Mouse (Mus musculus): ENCODE results near the gene Ccdc88b. TPM values are rescaled to one million over a fixed set of nuclear protein-coding genes. Genes with fewer than 3 reads are reported as not detected.

The Ccdc88b gene
- polyA plus RNA-seq, 1 experiment from 2014 or later: 0.43 TPM

- no peak overlapping the region for H3K9ac ChIP-seq
- no peak overlapping the region for H3K27ac ChIP-seq
- H3K4me3 ChIP-seq (replicated peaks): no peak overlapping the region
- H3K9me3 ChIP-seq: peaks cover 9% of the 10 kb centered on the region
- H3K4me1 ChIP-seq: no peaks in the 10 kb centered on the region
- H3K36me3 ChIP-seq (replicated peaks): no peaks in the 10 kb centered on the region
- 92% methylated on average over 6 of the region's 6 CpGs for WGBS
- no peaks in the 10 kb centered on the region for H3K27me3 ChIP-seq
- no peak overlapping the region for H3K4me2 ChIP-seq
- ATAC-seq (ENCODE audit: low FRiP score): no peak
Measured at GRCm38 (mm10) chr19:6875834-6876233, 17.8 kb upstream of the Ccdc88b start.

GRCm38 (mm10) chr19:6874257-6874656, 16.2 kb upstream of the Ccdc88b start:
- Histone ChIP-seq H3K9me3 (no peaks in the 10 kb centered on the region), H3K4me2 (no peak overlapping the region), H3K27ac (no peak overlapping the region), H3K4me3 (replicated peaks) (no peak overlapping the region), H3K4me1 (no peaks in the 10 kb centered on the region), H3K27me3 (no peaks in the 10 kb centered on the region), H3K9ac (no peak overlapping the region), H3K36me3 (replicated peaks) (no peaks in the 10 kb centered on the region)
- 92% methylated on average over 1 of the region's 1 CpGs for WGBS
- ATAC-seq (ENCODE audit: low FRiP score): no peak

- Histone ChIP-seq H3K36me3 (replicated peaks) (no peaks in the 10 kb centered on the region), H3K4me3 (replicated peaks) (no peak overlapping the region), H3K27ac (no peak overlapping the region), H3K9ac (no peak overlapping the region), H3K9me3 (no peaks in the 10 kb centered on the region), H3K4me1 (no peaks in the 10 kb centered on the region), H3K27me3 (no peaks in the 10 kb centered on the region), H3K4me2 (no peak overlapping the region)
- no peak for ATAC-seq (ENCODE audit: low FRiP score)
- 81% methylated on average over 3 of the region's 3 CpGs for WGBS
Measured at GRCm38 (mm10) chr19:6872701-6873100, 14.7 kb upstream of the Ccdc88b start.

- H3K9ac ChIP-seq: no peak overlapping the region
Measured at GRCm38 (mm10) chr19:6871574-6872271, 13.7 kb upstream of the Ccdc88b start.

GRCm38 (mm10) chr19:6869355-6869754, 11.3 kb upstream of the Ccdc88b start:
- no peak for ATAC-seq (ENCODE audit: low FRiP score)
- no peak overlapping the region for H3K9ac ChIP-seq
- 11% methylated on average over 5 of the region's 5 CpGs for WGBS
- no peaks in the 10 kb centered on the region for H3K4me1 ChIP-seq
- no peak overlapping the region for H3K27ac ChIP-seq
- no peaks in the 10 kb centered on the region for H3K36me3 ChIP-seq (replicated peaks)
- H3K4me3 ChIP-seq (replicated peaks): no peak overlapping the region
- no peaks in the 10 kb centered on the region for H3K9me3 ChIP-seq
- no peaks in the 10 kb centered on the region for H3K27me3 ChIP-seq
- no peak overlapping the region for H3K4me2 ChIP-seq

More at GRCm38 (mm10) chr19:6871574-6872271, 13.7 kb upstream of the Ccdc88b start:
- 71% methylated on average over 5 of the region's 5 CpGs for WGBS
- Histone ChIP-seq H3K4me3 (replicated peaks) (no peak overlapping the region), H3K36me3 (replicated peaks) (no peaks in the 10 kb centered on the region), H3K27me3 (no peaks in the 10 kb centered on the region), H3K4me1 (no peaks in the 10 kb centered on the region), H3K9me3 (no peaks in the 10 kb centered on the region), H3K27ac (no peak overlapping the region), H3K4me2 (no peak overlapping the region)
- ATAC-seq (ENCODE audit: low FRiP score): no peak

GRCm38 (mm10) chr19:6861451-6861850, 3.4 kb upstream of the Ccdc88b start:
- H3K4me2 ChIP-seq: no peak overlapping the region
- H3K27ac ChIP-seq: no peak overlapping the region
- H3K9me3 ChIP-seq: no peaks in the 10 kb centered on the region
- WGBS: 93% methylated on average over 4 of the region's 4 CpGs
- H3K4me1 ChIP-seq: 0 out of 2 replicates have a peak, but pooled peaks cover 6% of the 10 kb centered on the region
- no peaks in the 10 kb centered on the region for H3K36me3 ChIP-seq (replicated peaks)
- no peak overlapping the region for H3K9ac ChIP-seq
- H3K27me3 ChIP-seq: peaks cover 6% of the 10 kb centered on the region; the same call in 1 of the 2 replicates
- H3K4me3 ChIP-seq (replicated peaks): no peak overlapping the region
- ATAC-seq (ENCODE audit: low FRiP score): no peak

GRCm38 (mm10) chr19:6860706-6861105, 2.7 kb upstream of the Ccdc88b start:
- Histone ChIP-seq H3K36me3 (replicated peaks) (no peaks in the 10 kb centered on the region), H3K4me2 (no peak overlapping the region), H3K9me3 (no peaks in the 10 kb centered on the region), H3K9ac (no peak overlapping the region), H3K4me3 (replicated peaks) (no peak overlapping the region), H3K27ac (no peak overlapping the region), H3K27me3 (peaks cover 12% of the 10 kb centered on the region; the same call in 1 of the 2 replicates), H3K4me1 (peaks cover 12% of the 10 kb centered on the region)
- ATAC-seq (ENCODE audit: low FRiP score): no peak
- WGBS: 77% methylated on average over 6 of the region's 6 CpGs

- peaks cover 19% of the 10 kb centered on the region for H3K4me1 ChIP-seq
- H3K27me3 ChIP-seq: peaks cover 19% of the 10 kb centered on the region; the same call in 1 of the 2 replicates
- WGBS: 92% methylated on average over 3 of the region's 3 CpGs
- no peaks in the 10 kb centered on the region for H3K36me3 ChIP-seq (replicated peaks)
- H3K9me3 ChIP-seq: no peaks in the 10 kb centered on the region
- H3K27ac ChIP-seq: no peak overlapping the region
- H3K4me3 ChIP-seq (replicated peaks): no peak overlapping the region
- ATAC-seq (ENCODE audit: low FRiP score): no peak
- H3K4me2 ChIP-seq: no peak overlapping the region
- H3K9ac ChIP-seq: no peak overlapping the region
Measured at GRCm38 (mm10) chr19:6859971-6860370, 2.0 kb upstream of the Ccdc88b start.

- H3K9ac ChIP-seq: no peak overlapping the region
- H3K4me2 ChIP-seq: no peak overlapping the region
- H3K9me3 ChIP-seq: no peaks in the 10 kb centered on the region
- no peak overlapping the region for H3K27ac ChIP-seq
- peaks cover 27% of the 10 kb centered on the region; the same call in 1 of the 2 replicates for H3K27me3 ChIP-seq
- WGBS: 80% methylated on average over 2 of the region's 2 CpGs
- no peak overlapping the region for H3K4me3 ChIP-seq (replicated peaks)
- no peak for ATAC-seq (ENCODE audit: low FRiP score)
- no peaks in the 10 kb centered on the region for H3K36me3 ChIP-seq (replicated peaks)
- H3K4me1 ChIP-seq: peaks cover 21% of the 10 kb centered on the region
Measured at GRCm38 (mm10) chr19:6859032-6859651, 1.1 kb upstream of the Ccdc88b start.

GRCm38 (mm10) chr19:6857391-6858005, 513 bp downstream of the Ccdc88b start:
- WGBS: 80% methylated on average over 9 of the region's 9 CpGs
- H3K36me3 ChIP-seq (replicated peaks): no peaks in the 10 kb centered on the region
- H3K4me3 ChIP-seq (replicated peaks): no peak overlapping the region
- no peak overlapping the region for H3K9ac ChIP-seq
- no peak for ATAC-seq (ENCODE audit: low FRiP score)
- no peak overlapping the region for H3K27ac ChIP-seq
- H3K4me2 ChIP-seq: no peak overlapping the region
- peaks cover 30% of the 10 kb centered on the region; the same call in 1 of the 2 replicates for H3K27me3 ChIP-seq
- H3K9me3 ChIP-seq: no peaks in the 10 kb centered on the region
- H3K4me1 ChIP-seq: peaks cover 21% of the 10 kb centered on the region

GRCm38 (mm10) chr19:6857003-6857360, 1.0 kb downstream of the Ccdc88b start:
- Histone ChIP-seq H3K9ac (no peak overlapping the region; the same call in 1 of the 2 replicates), H3K4me3 (replicated peaks) (no peak overlapping the region), H3K27me3 (peaks cover 30% of the 10 kb centered on the region; the same call in 1 of the 2 replicates), H3K36me3 (replicated peaks) (no peaks in the 10 kb centered on the region), H3K27ac (no peak overlapping the region), H3K4me2 (no peak overlapping the region), H3K4me1 (peaks cover 21% of the 10 kb centered on the region), H3K9me3 (no peaks in the 10 kb centered on the region)
- WGBS: 49% methylated on average over 3 of the region's 3 CpGs
- ATAC-seq (ENCODE audit: low FRiP score): no peak

- no peak overlapping the region for H3K27ac ChIP-seq
- ATAC-seq (ENCODE audit: low FRiP score): 0 out of 2 replicates have a peak, but pooled peaks have one; percentile 23
- no peak overlapping the region for H3K4me3 ChIP-seq (replicated peaks)
- 45% methylated on average over 12 of the region's 12 CpGs for WGBS
- no peaks in the 10 kb centered on the region for H3K36me3 ChIP-seq (replicated peaks)
- peaks cover 30% of the 10 kb centered on the region; the same call in 1 of the 2 replicates for H3K27me3 ChIP-seq
- no peaks in the 10 kb centered on the region for H3K9me3 ChIP-seq
- peaks cover 21% of the 10 kb centered on the region for H3K4me1 ChIP-seq
- H3K4me2 ChIP-seq: no peak overlapping the region
- H3K9ac ChIP-seq: no peak overlapping the region; the same call in 1 of the 2 replicates
Measured at GRCm38 (mm10) chr19:6856281-6857002, 1.6 kb downstream of the Ccdc88b start.

Data from forebrain, embryonic 12.5 days (tissue).